Mouse (Mus musculus): ENCODE data around the gene Uso1.

- TF ChIP-seq CTCF (IDR thresholded peaks at IDR 0.05; ENCODE audit: extremely low read depth, insufficient read depth, insufficient read length, insufficient replicate concordance), result no peak
- TF ChIP-seq POLR2A (IDR thresholded peaks at IDR 0.05; ENCODE audit: low read depth, low read length), result no peak
These were observed 1.5 kb downstream of the Uso1 start for GRCm38 (mm10) chr5:92139191-92139590.
